Mouse (Mus musculus): Measurements from ENCODE around the gene Trat1. TPM values are rescaled to one million over a fixed set of nuclear protein-coding genes. Genes with fewer than 3 reads are reported as not detected.

Gene Trat1
- polyA plus RNA-seq (2015; fragmentation: Nextera tagmentation; extraction: Ambion mirVana), result 0.09 and 0.17 TPM in 2 replicates

- Histone ChIP-seq H3K27me3 (replicated peaks; ENCODE audit: control insufficient read depth, insufficient read depth, low read length) (no peaks in the 10 kb centered on the region), H3K36me3 (ENCODE audit: control insufficient read depth, insufficient read depth, low read length) (no peaks in the 10 kb centered on the region), H3K9ac (ENCODE audit: low read depth, low read length) (no peak within 1 kb of the TSS), H3K9me3 (ENCODE audit: control insufficient read depth, low read length) (no peaks in the 10 kb centered on the region), H3K4me3 (ENCODE audit: low read length) (no peak within 1 kb of the TSS), H3K27ac (ENCODE audit: low read depth, low read length) (no peak within 1 kb of the TSS), H3K4me2 (ENCODE audit: low read length) (no peak within 1 kb of the TSS), H3K4me1 (ENCODE audit: control insufficient read depth, insufficient read depth, low read depth, low read length) (no peaks in the 10 kb centered on the region)
- ATAC-seq, result no peak
- 84% methylated on average over 3 of the region's 3 CpGs for WGBS
Measured at GRCm38 (mm10) chr16:48771971-48772445, at the start of gene Trat1. TSS of gene Trat1 (minus strand) at chr16:48772021.

- H3K4me2 ChIP-seq (ENCODE audit: low read length), result no peak overlapping the region
- WGBS, result 94% methylated on average over 6 of the region's 6 CpGs
- H3K9ac ChIP-seq (ENCODE audit: low read depth, low read length), result no peak overlapping the region
- no peak for ATAC-seq
- H3K9me3 ChIP-seq (ENCODE audit: control insufficient read depth, low read length), result no peaks in the 10 kb centered on the region
- H3K27ac ChIP-seq (ENCODE audit: low read depth, low read length), result no peak overlapping the region
- no peaks in the 10 kb centered on the region for H3K27me3 ChIP-seq (replicated peaks; ENCODE audit: control insufficient read depth, insufficient read depth, low read length)
- no peaks in the 10 kb centered on the region for H3K36me3 ChIP-seq (ENCODE audit: control insufficient read depth, insufficient read depth, low read length)
- H3K4me3 ChIP-seq (ENCODE audit: low read length), result no peak overlapping the region
- no peaks in the 10 kb centered on the region for H3K4me1 ChIP-seq (ENCODE audit: control insufficient read depth, insufficient read depth, low read depth, low read length)
Measured at GRCm38 (mm10) chr16:48818524-48818923, 46.7 kb upstream of the Trat1 start.

DNA sequence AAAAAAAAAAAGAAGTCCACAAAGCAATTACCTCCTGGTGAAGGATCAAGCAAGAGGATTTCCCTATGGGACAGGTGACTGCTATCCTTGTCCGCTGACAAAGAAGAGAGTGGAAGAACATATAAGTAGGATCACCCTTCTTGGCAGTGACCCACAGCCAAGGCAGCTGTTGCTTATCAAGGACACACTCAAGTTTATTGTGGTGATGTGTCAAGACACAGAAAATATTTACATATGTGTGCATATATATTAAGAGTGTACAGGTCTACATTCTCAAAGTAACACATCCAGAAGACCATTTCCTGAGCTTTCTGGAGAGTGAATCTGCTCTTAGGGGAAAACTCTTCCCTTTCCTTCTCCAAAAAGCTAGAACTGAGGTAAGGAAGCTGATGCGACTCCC is 44.9 kb upstream of the Trat1 start, which contains the start of gene Retnlb:
Gene Retnlb (plus strand): TSS at position 162 of the 400 bp plus-strand sequence.
- no peaks in the 10 kb centered on the region for H3K4me1 ChIP-seq (ENCODE audit: control insufficient read depth, insufficient read depth, low read depth, low read length)
- whole genome bisulfite sequencing, result 95% methylated on average over 2 of the region's 2 CpGs
- no peaks in the 10 kb centered on the region for H3K27me3 ChIP-seq (replicated peaks; ENCODE audit: control insufficient read depth, insufficient read depth, low read length)
- H3K4me3 ChIP-seq (ENCODE audit: low read length), result no peak within 1 kb of the TSS
- no peak within 1 kb of the TSS for H3K9ac ChIP-seq (ENCODE audit: low read depth, low read length)
- no peak within 1 kb of the TSS for H3K27ac ChIP-seq (ENCODE audit: low read depth, low read length)
- H3K36me3 ChIP-seq (ENCODE audit: control insufficient read depth, insufficient read depth, low read length), result no peaks in the 10 kb centered on the region
- no peak within 1 kb of the TSS for H3K4me2 ChIP-seq (ENCODE audit: low read length)
- no peaks in the 10 kb centered on the region for H3K9me3 ChIP-seq (ENCODE audit: control insufficient read depth, low read length)
- no peak for ATAC-seq

DNA sequence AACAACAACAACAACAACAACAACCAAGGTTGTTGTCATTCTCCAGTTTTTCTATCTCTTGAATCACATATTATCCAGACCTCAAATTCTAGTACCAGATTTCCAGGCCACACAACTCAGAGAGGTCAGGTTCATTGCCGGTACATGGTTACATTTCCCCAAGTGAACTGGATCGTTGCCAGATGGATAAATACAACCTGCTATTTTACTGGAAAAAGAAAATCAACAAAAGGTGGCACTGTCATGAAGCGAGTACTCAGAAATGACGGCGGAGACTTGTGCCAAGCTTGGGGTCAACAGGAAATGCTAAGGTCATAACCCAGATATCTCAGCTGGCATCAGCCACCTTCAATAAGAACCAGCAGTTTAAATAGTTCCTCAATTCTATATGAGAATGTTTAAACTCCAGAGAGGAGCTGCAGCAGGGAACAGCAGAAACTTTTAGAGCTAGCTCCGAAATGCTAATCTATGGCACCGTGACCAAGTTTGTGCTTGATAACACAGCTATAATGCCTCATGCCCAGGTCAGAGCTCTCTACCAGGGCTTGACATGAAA is 40.1 kb upstream of the Trat1 start:
- H3K9ac ChIP-seq (ENCODE audit: low read depth, low read length), result no peak overlapping the region
- no peak overlapping the region for H3K4me2 ChIP-seq (ENCODE audit: low read length)
- H3K36me3 ChIP-seq (ENCODE audit: control insufficient read depth, insufficient read depth, low read length), result no peaks in the 10 kb centered on the region
- H3K4me3 ChIP-seq (ENCODE audit: low read length), result no peak overlapping the region
- no peaks in the 10 kb centered on the region for H3K9me3 ChIP-seq (ENCODE audit: control insufficient read depth, low read length)
- H3K4me1 ChIP-seq (ENCODE audit: control insufficient read depth, insufficient read depth, low read depth, low read length), result no peaks in the 10 kb centered on the region
- ATAC-seq, result no peak
- 86% methylated on average over 7 of the region's 7 CpGs for WGBS
- H3K27me3 ChIP-seq (replicated peaks; ENCODE audit: control insufficient read depth, insufficient read depth, low read length), result no peaks in the 10 kb centered on the region
- H3K27ac ChIP-seq (ENCODE audit: low read depth, low read length), result no peak overlapping the region

- no peak overlapping the region for H3K27ac ChIP-seq (ENCODE audit: low read depth, low read length)
- 67% methylated on average over 2 of the region's 2 CpGs for WGBS
Measured at GRCm38 (mm10) chr16:48809374-48809773, 37.6 kb upstream of the Trat1 start.

GRCm38 (mm10) chr16:48806521-48806920 is 34.7 kb upstream of the Trat1 start:
- 89% methylated on average over 1 of the region's 1 CpGs for WGBS
- H3K9ac ChIP-seq (ENCODE audit: low read depth, low read length), result no peak overlapping the region
- H3K4me2 ChIP-seq (ENCODE audit: low read length), result no peak overlapping the region
- H3K36me3 ChIP-seq (ENCODE audit: control insufficient read depth, insufficient read depth, low read length), result no peaks in the 10 kb centered on the region
- no peak for ATAC-seq
- H3K27ac ChIP-seq (ENCODE audit: low read depth, low read length), result no peak overlapping the region
- no peaks in the 10 kb centered on the region for H3K27me3 ChIP-seq (replicated peaks; ENCODE audit: control insufficient read depth, insufficient read depth, low read length)
- no peaks in the 10 kb centered on the region for H3K9me3 ChIP-seq (ENCODE audit: control insufficient read depth, low read length)
- H3K4me3 ChIP-seq (ENCODE audit: low read length), result no peak overlapping the region
- no peaks in the 10 kb centered on the region for H3K4me1 ChIP-seq (ENCODE audit: control insufficient read depth, insufficient read depth, low read depth, low read length)

More at GRCm38 (mm10) chr16:48809374-48809773, 37.6 kb upstream of the Trat1 start:
- H3K4me1 ChIP-seq (ENCODE audit: control insufficient read depth, insufficient read depth, low read depth, low read length), result no peaks in the 10 kb centered on the region
- H3K9ac ChIP-seq (ENCODE audit: low read depth, low read length), result no peak overlapping the region
- no peaks in the 10 kb centered on the region for H3K36me3 ChIP-seq (ENCODE audit: control insufficient read depth, insufficient read depth, low read length)
- H3K9me3 ChIP-seq (ENCODE audit: control insufficient read depth, low read length), result no peaks in the 10 kb centered on the region
- ATAC-seq, result no peak
- no peak overlapping the region for H3K4me2 ChIP-seq (ENCODE audit: low read length)
- no peaks in the 10 kb centered on the region for H3K27me3 ChIP-seq (replicated peaks; ENCODE audit: control insufficient read depth, insufficient read depth, low read length)
- no peak overlapping the region for H3K4me3 ChIP-seq (ENCODE audit: low read length)

DNA sequence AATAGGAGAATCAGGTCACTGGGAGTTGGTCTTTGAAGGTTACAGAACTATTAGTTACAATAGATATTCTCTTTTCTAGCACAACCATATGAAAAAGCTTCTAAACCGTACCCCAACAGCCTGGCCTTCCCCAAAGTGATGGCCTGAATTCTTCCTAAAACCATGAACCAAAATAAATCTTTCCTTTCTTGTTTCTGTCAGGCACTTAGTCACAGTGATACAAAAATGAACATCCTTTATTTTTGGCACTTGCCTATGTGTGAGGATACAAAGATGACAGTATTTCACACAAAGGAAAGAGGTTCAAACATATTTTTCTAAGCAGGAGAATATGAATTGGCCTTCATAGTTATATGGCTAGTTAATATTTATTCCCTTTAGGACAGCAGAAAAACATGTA is 33.6 kb upstream of the Trat1 start:
- no peak overlapping the region for H3K4me3 ChIP-seq (ENCODE audit: low read length)
- no peaks in the 10 kb centered on the region for H3K9me3 ChIP-seq (ENCODE audit: control insufficient read depth, low read length)
- no peak overlapping the region for H3K4me2 ChIP-seq (ENCODE audit: low read length)
- H3K4me1 ChIP-seq (ENCODE audit: control insufficient read depth, insufficient read depth, low read depth, low read length), result no peaks in the 10 kb centered on the region
- ATAC-seq, result no peak
- H3K9ac ChIP-seq (ENCODE audit: low read depth, low read length), result no peak overlapping the region
- H3K36me3 ChIP-seq (ENCODE audit: control insufficient read depth, insufficient read depth, low read length), result no peaks in the 10 kb centered on the region
- H3K27ac ChIP-seq (ENCODE audit: low read depth, low read length), result no peak overlapping the region
- 89% methylated on average over 1 of the region's 1 CpGs for WGBS
- H3K27me3 ChIP-seq (replicated peaks; ENCODE audit: control insufficient read depth, insufficient read depth, low read length), result no peaks in the 10 kb centered on the region

- H3K4me3 ChIP-seq (ENCODE audit: low read length), result no peak overlapping the region
- no peak overlapping the region for H3K27ac ChIP-seq (ENCODE audit: low read depth, low read length)
- WGBS, result 100% methylated on average over 2 of the region's 2 CpGs
- no peaks in the 10 kb centered on the region for H3K27me3 ChIP-seq (replicated peaks; ENCODE audit: control insufficient read depth, insufficient read depth, low read length)
- no peak overlapping the region for H3K4me2 ChIP-seq (ENCODE audit: low read length)
- H3K9me3 ChIP-seq (ENCODE audit: control insufficient read depth, low read length), result no peaks in the 10 kb centered on the region
- no peak overlapping the region for H3K9ac ChIP-seq (ENCODE audit: low read depth, low read length)
- no peaks in the 10 kb centered on the region for H3K36me3 ChIP-seq (ENCODE audit: control insufficient read depth, insufficient read depth, low read length)
- no peaks in the 10 kb centered on the region for H3K4me1 ChIP-seq (ENCODE audit: control insufficient read depth, insufficient read depth, low read depth, low read length)
- ATAC-seq, result no peak
Measured at GRCm38 (mm10) chr16:48800906-48801305, 29.1 kb upstream of the Trat1 start.

DNA sequence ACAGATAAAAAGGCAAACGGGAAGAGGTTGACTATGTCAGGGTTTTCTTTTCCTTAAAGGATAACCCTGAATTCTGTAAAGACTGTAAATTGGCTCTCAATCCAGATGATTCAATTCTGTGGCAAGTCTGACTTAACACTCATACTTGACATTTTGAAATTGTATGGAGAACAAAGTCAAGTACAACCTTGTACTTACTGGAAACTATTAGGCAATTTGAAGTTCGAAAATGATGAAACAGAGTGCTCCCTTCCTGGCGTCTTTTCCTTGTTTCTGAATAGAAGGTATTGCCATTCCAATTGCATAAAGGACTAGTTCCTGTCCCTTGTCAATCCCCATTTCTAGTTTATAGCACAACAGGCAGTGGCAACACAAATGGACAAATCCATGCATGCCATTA is 27.6 kb upstream of the Trat1 start:
- no peaks in the 10 kb centered on the region for H3K9me3 ChIP-seq (ENCODE audit: control insufficient read depth, low read length)
- H3K36me3 ChIP-seq (ENCODE audit: control insufficient read depth, insufficient read depth, low read length), result no peaks in the 10 kb centered on the region
- no peak overlapping the region for H3K27ac ChIP-seq (ENCODE audit: low read depth, low read length)
- 85% methylated on average over 3 of the region's 3 CpGs for WGBS
- no peak overlapping the region for H3K4me3 ChIP-seq (ENCODE audit: low read length)
- no peaks in the 10 kb centered on the region for H3K27me3 ChIP-seq (replicated peaks; ENCODE audit: control insufficient read depth, insufficient read depth, low read length)
- no peak overlapping the region for H3K9ac ChIP-seq (ENCODE audit: low read depth, low read length)
- no peak overlapping the region for H3K4me2 ChIP-seq (ENCODE audit: low read length)
- H3K4me1 ChIP-seq (ENCODE audit: control insufficient read depth, insufficient read depth, low read depth, low read length), result no peaks in the 10 kb centered on the region
- ATAC-seq, result no peak

Measured in hindbrain, embryonic 16.5 days (tissue).